Mouse (Mus musculus): ENCODE data around the gene Zfp773. TPM values are rescaled to one million over a fixed set of nuclear protein-coding genes. Genes with fewer than 3 reads are reported as not detected.

Zfp773 gene
- 0.66 TPM for polyA plus RNA-seq (2014; fragmentation: Illumina TruSeq; extraction: RNeasy Lipid Tissue Mini Kit (QIAGEN cat#74804); ENCODE audit: low read depth, low replicate concordance)

GRCm38 (mm10) chr7:7136379-7136866 lies at the start of gene Zfp773:
Zfp773 (minus strand) TSS chr7:7136755.

GRCm38 (mm10) chr7:7171227-7172147 lies 34.9 kb upstream of the Zfp773 start, which contains the start of gene Zfp418:
Zfp418 (plus strand) TSS chr7:7171330.

DNA sequence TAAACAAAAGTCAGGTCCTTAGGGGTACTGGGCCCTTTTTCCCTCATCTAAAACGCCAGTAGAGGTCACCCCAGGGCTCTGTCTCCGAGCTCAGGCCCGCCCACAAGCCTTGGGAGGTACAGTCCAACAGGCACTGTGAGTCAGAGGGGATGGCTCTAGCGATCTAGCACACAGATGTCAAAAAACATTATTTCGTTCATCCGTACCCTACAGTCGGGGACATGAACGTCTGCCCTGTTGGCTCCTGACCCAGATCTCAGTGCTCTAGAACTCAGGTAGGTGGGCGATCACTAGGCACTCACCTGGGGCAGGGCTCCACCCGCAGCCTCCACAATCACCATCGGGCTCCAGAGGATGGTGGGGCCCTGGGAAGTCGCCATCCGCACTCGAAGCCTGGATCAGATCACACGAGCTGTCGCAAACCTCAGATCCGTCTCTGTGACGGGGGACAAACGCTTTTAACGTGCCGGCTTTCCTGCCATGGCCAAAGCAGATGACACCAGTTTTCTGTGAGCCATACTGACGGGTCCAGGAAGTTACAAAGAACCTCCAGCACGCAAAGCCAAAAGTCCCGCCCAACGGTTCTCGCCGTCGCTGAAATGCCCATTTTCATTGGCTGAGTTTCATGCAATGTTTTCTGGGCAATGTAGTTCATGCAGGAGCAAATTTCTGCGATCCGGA lies 15.5 kb downstream of the Zfp773 start, which contains the start of gene Zfp954:
Zfp954 (minus strand) TSS at position 568 of the 681 bp plus-strand sequence.

Other genes with a start within 250 kb of the Zfp773 start
- gene Aurkc, start 141.5 kb downstream of the Zfp773 start, polyA plus RNA-seq (2014; fragmentation: Illumina TruSeq; extraction: RNeasy Lipid Tissue Mini Kit (QIAGEN cat#74804); ENCODE audit: low read depth, low replicate concordance): 1.3 TPM
- gene Zfp954, start 15.3 kb downstream of the Zfp773 start, polyA plus RNA-seq (2014; fragmentation: Illumina TruSeq; extraction: RNeasy Lipid Tissue Mini Kit (QIAGEN cat#74804); ENCODE audit: low read depth, low replicate concordance): 8.2 TPM
- 1.5 TPM for gene Zfp418, start 34.6 kb upstream of the Zfp773 start, polyA plus RNA-seq (2014; fragmentation: Illumina TruSeq; extraction: RNeasy Lipid Tissue Mini Kit (QIAGEN cat#74804); ENCODE audit: low read depth, low replicate concordance)
- 4.2 TPM for gene Zfp772, start 73.2 kb upstream of the Zfp773 start, polyA plus RNA-seq (2014; fragmentation: Illumina TruSeq; extraction: RNeasy Lipid Tissue Mini Kit (QIAGEN cat#74804); ENCODE audit: low read depth, low replicate concordance)
- 1.7 TPM for gene Vmn2r29, start 110.6 kb upstream of the Zfp773 start, polyA plus RNA-seq (2014; fragmentation: Illumina TruSeq; extraction: RNeasy Lipid Tissue Mini Kit (QIAGEN cat#74804); ENCODE audit: low read depth, low replicate concordance)
- 2.3 TPM for gene Gm45844, start 141.5 kb upstream of the Zfp773 start, polyA plus RNA-seq (2014; fragmentation: Illumina TruSeq; extraction: RNeasy Lipid Tissue Mini Kit (QIAGEN cat#74804); ENCODE audit: low read depth, low replicate concordance)
- 41.3 TPM for gene Clcn4, start 164.1 kb upstream of the Zfp773 start, polyA plus RNA-seq (2014; fragmentation: Illumina TruSeq; extraction: RNeasy Lipid Tissue Mini Kit (QIAGEN cat#74804); ENCODE audit: low read depth, low replicate concordance)
- gene Vmn2r30, start 200.9 kb upstream of the Zfp773 start, polyA plus RNA-seq (2014; fragmentation: Illumina TruSeq; extraction: RNeasy Lipid Tissue Mini Kit (QIAGEN cat#74804); ENCODE audit: low read depth, low replicate concordance): not detected
- gene Gm45783, start 237.8 kb upstream of the Zfp773 start, polyA plus RNA-seq (2014; fragmentation: Illumina TruSeq; extraction: RNeasy Lipid Tissue Mini Kit (QIAGEN cat#74804); ENCODE audit: low read depth, low replicate concordance): not detected

Measured in adipose tissue, adult 10 weeks (tissue).